Mouse (Mus musculus) ES-Bruce4 (cell line): ENCODE data around the gene Ldlrad2.

ENCODE experiments used
- CTCF ChIP-seq: IDR thresholded peaks from one replicate; pipeline ENCODE4 v1.8.1; 2011; ENCODE audit warnings: low read depth, low read length
- POLR2A ChIP-seq: IDR thresholded peaks from one replicate; pipeline ENCODE4 v1.8.1; 2011; ENCODE audit warnings: low read length; ENCODE audit not compliant: insufficient read depth

DNA sequence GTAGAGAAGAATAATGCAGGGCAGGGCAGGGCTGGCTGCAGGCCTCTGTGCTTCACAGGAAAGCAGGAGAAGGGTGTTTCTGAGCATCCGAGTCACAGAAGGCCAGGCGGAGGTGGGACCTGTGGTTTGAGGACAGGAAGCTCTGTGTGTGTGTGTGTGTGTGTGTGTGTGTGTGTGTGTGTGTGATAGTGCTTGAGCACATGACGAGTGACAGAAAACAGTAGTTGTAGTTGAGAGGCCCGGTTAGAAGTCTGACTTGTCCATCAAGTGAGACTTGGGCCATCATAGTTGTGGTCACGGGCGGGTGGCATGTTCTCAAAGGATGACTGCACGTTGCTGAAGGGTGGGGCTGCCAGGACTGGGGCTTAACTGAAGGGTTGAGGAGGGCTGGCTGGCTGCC is 35.3 kb upstream of the Ldlrad2 start:
- no peak for TF ChIP-seq CTCF
- no peak for TF ChIP-seq POLR2A
